Mouse (Mus musculus): ENCODE measurements at regions not wholly inside any gene's neighbourhood (a gene's known extent, or its start where the extent isn't known, plus 50 kb on each side); places are given as distances from the start of the nearest gene placed in this dataset.

GRCm38 (mm10) chr7:69578958-69579810 lies 787.4 kb downstream of the Nr2f2 start:
- TF ChIP-seq EP300 (IDR thresholded peaks at IDR 0.05) = no peak
- TF ChIP-seq CTCF (IDR thresholded peaks at IDR 0.05) = no peak
- no peak for ATAC-seq
- Histone ChIP-seq H3K4me3 (ENCODE audit: low read depth, low read length) (no peak overlapping the region), H3K4me2 (replicated peaks; ENCODE audit: low read depth, low read length) (no peak overlapping the region), H3K4me1 (ENCODE audit: insufficient read depth, low read depth, low read length) (no peaks in the 10 kb centered on the region), H3K9me3 (ENCODE audit: low read length) (no peaks in the 10 kb centered on the region), H3K27me3 (replicated peaks; ENCODE audit: insufficient read depth, low read length) (no peaks in the 10 kb centered on the region), H3K27ac (ENCODE audit: low read length) (no peak overlapping the region), H3K36me3 (ENCODE audit: insufficient read depth, low read length) (no peaks in the 10 kb centered on the region), H3K9ac (replicated peaks; ENCODE audit: low read depth) (no peak overlapping the region)
- no peak for DNase-seq (ENCODE audit: low spot score)
- 66% methylated on average over 18 of the region's 18 CpGs for WGBS

GRCm38 (mm10) chr7:69577754-69578153 lies 788.8 kb downstream of the Nr2f2 start:
- Histone ChIP-seq H3K9me3 (ENCODE audit: low read length) (no peaks in the 10 kb centered on the region), H3K4me2 (replicated peaks; ENCODE audit: low read depth, low read length) (no peak overlapping the region), H3K4me3 (ENCODE audit: low read depth, low read length) (no peak overlapping the region), H3K27me3 (replicated peaks; ENCODE audit: insufficient read depth, low read length) (no peaks in the 10 kb centered on the region), H3K4me1 (ENCODE audit: insufficient read depth, low read depth, low read length) (no peaks in the 10 kb centered on the region), H3K9ac (replicated peaks; ENCODE audit: low read depth) (no peak overlapping the region), H3K27ac (ENCODE audit: low read length) (no peak overlapping the region), H3K36me3 (ENCODE audit: insufficient read depth, low read length) (no peaks in the 10 kb centered on the region)
- no peak for TF ChIP-seq EP300 (IDR thresholded peaks at IDR 0.05)
- TF ChIP-seq CTCF (IDR thresholded peaks at IDR 0.05) = no peak
- no peak for DNase-seq (ENCODE audit: low spot score)
- 42% methylated on average over 6 of the region's 6 CpGs for WGBS
- ATAC-seq = no peak

- Histone ChIP-seq H3K4me1 (ENCODE audit: insufficient read depth, low read depth, low read length) (no peaks in the 10 kb centered on the region), H3K36me3 (ENCODE audit: insufficient read depth, low read length) (no peaks in the 10 kb centered on the region), H3K27me3 (replicated peaks; ENCODE audit: insufficient read depth, low read length) (no peaks in the 10 kb centered on the region), H3K4me2 (replicated peaks; ENCODE audit: low read depth, low read length) (no peak overlapping the region), H3K4me3 (ENCODE audit: low read depth, low read length) (no peak overlapping the region), H3K9me3 (ENCODE audit: low read length) (no peaks in the 10 kb centered on the region), H3K9ac (replicated peaks; ENCODE audit: low read depth) (no peak overlapping the region), H3K27ac (ENCODE audit: low read length) (no peak overlapping the region)
- DNase-seq (ENCODE audit: low spot score) (no peak), ATAC-seq (no peak)
- WGBS = 79% methylated on average over 6 of the region's 6 CpGs
- TF ChIP-seq CTCF (IDR thresholded peaks at IDR 0.05) (no peak), EP300 (IDR thresholded peaks at IDR 0.05) (no peak)
These were observed 789.9 kb downstream of the Nr2f2 start for GRCm38 (mm10) chr7:69576596-69576995.

GRCm38 (mm10) chr7:69573730-69574129 lies 792.8 kb downstream of the Nr2f2 start:
- no peak overlapping the region for H3K27ac ChIP-seq (ENCODE audit: low read length)
- H3K4me3 ChIP-seq (ENCODE audit: low read depth, low read length) = no peak overlapping the region
- H3K4me2 ChIP-seq (replicated peaks; ENCODE audit: low read depth, low read length) = no peak overlapping the region
- DNase-seq (ENCODE audit: low spot score) (no peak), ATAC-seq (no peak)
- H3K9me3 ChIP-seq (ENCODE audit: low read length) = no peaks in the 10 kb centered on the region
- no peaks in the 10 kb centered on the region for H3K36me3 ChIP-seq (ENCODE audit: insufficient read depth, low read length)
- H3K27me3 ChIP-seq (replicated peaks; ENCODE audit: insufficient read depth, low read length) = no peaks in the 10 kb centered on the region
- 69% methylated on average over 5 of the region's 5 CpGs for WGBS
- H3K9ac ChIP-seq (replicated peaks; ENCODE audit: low read depth) = no peak overlapping the region
- TF ChIP-seq EP300 (IDR thresholded peaks at IDR 0.05) (no peak), CTCF (IDR thresholded peaks at IDR 0.05) (no peak)
- H3K4me1 ChIP-seq (ENCODE audit: insufficient read depth, low read depth, low read length) = no peaks in the 10 kb centered on the region

GRCm38 (mm10) chr7:69572626-69573394 lies 793.7 kb downstream of the Nr2f2 start:
- no peaks in the 10 kb centered on the region for H3K4me1 ChIP-seq (ENCODE audit: insufficient read depth, low read depth, low read length)
- no peak overlapping the region for H3K4me3 ChIP-seq (ENCODE audit: low read depth, low read length)
- H3K4me2 ChIP-seq (replicated peaks; ENCODE audit: low read depth, low read length) = no peak overlapping the region
- no peaks in the 10 kb centered on the region for H3K27me3 ChIP-seq (replicated peaks; ENCODE audit: insufficient read depth, low read length)
- H3K36me3 ChIP-seq (ENCODE audit: insufficient read depth, low read length) = no peaks in the 10 kb centered on the region
- DNase-seq (ENCODE audit: low spot score) = no peak
- H3K9ac ChIP-seq (replicated peaks; ENCODE audit: low read depth) = no peak overlapping the region
- 70% methylated on average over 7 of the region's 7 CpGs for WGBS
- no peak for TF ChIP-seq EP300 (IDR thresholded peaks at IDR 0.05)
- no peak for TF ChIP-seq CTCF (IDR thresholded peaks at IDR 0.05)
- ATAC-seq = no peak
- H3K27ac ChIP-seq (ENCODE audit: low read length) = no peak overlapping the region
- H3K9me3 ChIP-seq (ENCODE audit: low read length) = no peaks in the 10 kb centered on the region

GRCm38 (mm10) chr7:69566949-69567348 lies 799.6 kb downstream of the Nr2f2 start:
- whole genome bisulfite sequencing = 81% methylated on average over 4 of the region's 4 CpGs
- no peak overlapping the region for H3K4me2 ChIP-seq (replicated peaks; ENCODE audit: low read depth, low read length)
- H3K9me3 ChIP-seq (ENCODE audit: low read length) = no peaks in the 10 kb centered on the region
- ATAC-seq (no peak), DNase-seq (ENCODE audit: low spot score) (no peak)
- H3K27me3 ChIP-seq (replicated peaks; ENCODE audit: insufficient read depth, low read length) = no peaks in the 10 kb centered on the region
- TF ChIP-seq EP300 (IDR thresholded peaks at IDR 0.05) = no peak
- TF ChIP-seq CTCF (IDR thresholded peaks at IDR 0.05) = no peak
- H3K36me3 ChIP-seq (ENCODE audit: insufficient read depth, low read length) = no peaks in the 10 kb centered on the region
- H3K4me3 ChIP-seq (ENCODE audit: low read depth, low read length) = no peak overlapping the region
- H3K9ac ChIP-seq (replicated peaks; ENCODE audit: low read depth) = no peak overlapping the region
- no peaks in the 10 kb centered on the region for H3K4me1 ChIP-seq (ENCODE audit: insufficient read depth, low read depth, low read length)
- no peak overlapping the region for H3K27ac ChIP-seq (ENCODE audit: low read length)

All from lung, postnatal 0 days (tissue).